Mouse (Mus musculus) ES-Bruce4 (cell line): ENCODE measurements at regions not wholly inside any gene's neighbourhood (a gene's known extent, or its start where the extent isn't known, plus 50 kb on each side); places are given as distances from the start of the nearest gene placed in this dataset.

Source experiments
- CTCF ChIP-seq: IDR thresholded peaks from one replicate; pipeline ENCODE4 v1.8.1; 2011; ENCODE audit warnings: low read depth, low read length
- EP300 ChIP-seq: IDR thresholded peaks from 2 replicates; pipeline ENCODE4 v1.6.1; 2011; ENCODE audit warnings: low read depth, low read length; ENCODE audit not compliant: insufficient read depth

- TF ChIP-seq EP300 (no peak), CTCF (no peak)
These were observed 751.1 kb downstream of the Rpia start for GRCm38 (mm10) chr6:70040894-70041293.
